Mouse (Mus musculus) gastrocnemius, adult 2 months (tissue): ENCODE results near the gene Foxe3. TPM values are rescaled to one million over a fixed set of nuclear protein-coding genes. Genes with fewer than 3 reads are reported as not detected.
A peak's percentile ranks its signal among the peaks of the same experiment; 100 is the strongest.

Experiments used
- DNase-seq: peaks from one replicate; pipeline ENCODE4 v3.0.0; 2022
- H3K27ac ChIP-seq: fragments of 200-600 bp; 2 replicates; pipeline ENCODE4 v1.8.1; 2022; ENCODE audit warnings: mild to moderate bottlenecking
- H3K4me3 ChIP-seq: fragments of 200-600 bp; 2 replicates; pipeline ENCODE4 v1.8.1; 2022; ENCODE audit warnings: mild to moderate bottlenecking, moderate library complexity
- CTCF ChIP-seq: fragments of 200-600 bp; IDR thresholded peaks from 2 replicates; pipeline ENCODE4 v1.8.1; 2022; ENCODE audit warnings: antibody characterized with exemption, mild to moderate bottlenecking, moderate library complexity
- intact Hi-C: fragments of 180-260 bp; cut with DNase I; formaldehyde crosslinking; loops from one replicate; pipeline ENCODE4 v1.15.1; 2025
- total RNA-seq, 2 experiments: library from RNA; stranded (reverse); gene quantifications; 2 replicates each; pipeline ENCODE4 v1.2.3; 2021

Gene Foxe3
- total RNA-seq, 2 experiments from 2014 or later: not detected

- H3K4me3 ChIP-seq: no peak overlapping the region
- intact Hi-C loops: loop anchor here (10.0 kb wide), 1 partner anchor 154 kb away; the partner anchor contains the start of gene Tal1
- no peak for DNase-seq
- H3K27ac ChIP-seq: no peak overlapping the region
- TF ChIP-seq CTCF: no peak
Measured at GRCm38 (mm10) chr4:114900866-114901642, 24.8 kb downstream of the Foxe3 start.

- intact Hi-C loops: loop anchor here (10.0 kb wide), 1 partner anchor 155 kb away; the partner anchor contains the start of gene Tal1
- no peak for TF ChIP-seq CTCF
- Histone ChIP-seq H3K27ac (no peak overlapping the region), H3K4me3 (no peak overlapping the region)
- DNase-seq: no peak
Measured at GRCm38 (mm10) chr4:114899885-114900284, 25.9 kb downstream of the Foxe3 start.

GRCm38 (mm10) chr4:114897853-114898252, 28.0 kb downstream of the Foxe3 start:
- Histone ChIP-seq H3K4me3 (no peak overlapping the region), H3K27ac (no peak overlapping the region)
- TF ChIP-seq CTCF: peak; percentile 35; the same call in 1 of the 2 replicates
- no peak for DNase-seq
- intact Hi-C loops: no loop called here

GRCm38 (mm10) chr4:114882232-114882631, 43.6 kb downstream of the Foxe3 start:
- H3K4me3 ChIP-seq: no peak overlapping the region
- DNase-seq: no peak
- H3K27ac ChIP-seq: no peak overlapping the region
- no peak for TF ChIP-seq CTCF
- intact Hi-C loops: no loop called here

GRCm38 (mm10) chr4:114876441-114876972, 49.3 kb downstream of the Foxe3 start:
- H3K27ac ChIP-seq: no peak overlapping the region
- TF ChIP-seq CTCF: no peak

More at GRCm38 (mm10) chr4:114876441-114876972, 49.3 kb downstream of the Foxe3 start:
- no peak overlapping the region for H3K4me3 ChIP-seq
- no peak for DNase-seq
- intact Hi-C loops: no loop called here

Other genes starting within 250 kb of the Foxe3 start
- gene Gm12830, start 104.3 kb downstream of the Foxe3 start, total RNA-seq: not detected
- gene Foxd2, start 17.1 kb downstream of the Foxe3 start, total RNA-seq: under 1 TPM; 0.14 to 0.38 TPM
- gene Cmpk1, start 61.2 kb upstream of the Foxe3 start, total RNA-seq: 10 to 100 TPM; 18.3 to 24.0 TPM
- gene Stil, start 74.1 kb upstream of the Foxe3 start, total RNA-seq: under 1 TPM; 0.06 to 0.13 TPM
- gene Tal1, start 130.4 kb upstream of the Foxe3 start, total RNA-seq: 1 to 10 TPM in 1 of 2 experiments, under 1 TPM in 1; 0.94 to 1.7 TPM
- gene Pdzk1ip1, start 162.7 kb upstream of the Foxe3 start, total RNA-seq: not detected
- not detected for gene Cyp4x1, start 208.3 kb upstream of the Foxe3 start, total RNA-seq